Mouse (Mus musculus) E14TG2a.4 (cell line): ENCODE data around the gene Hnrnph3.

ENCODE experiments used
- CTCF ChIP-seq: conservative IDR thresholded peaks from 2 replicates; pipeline ENCODE4 v1.5.1; 2014; ENCODE audit warnings: low read length
- POU5F1 ChIP-seq: IDR thresholded peaks from 2 replicates; pipeline ENCODE4 v1.6.1; 2014; ENCODE audit warnings: low read length, borderline replicate concordance

GRCm38 (mm10) chr10:63023749-63024579, at the start of gene Hnrnph3, which contains the start of gene Pbld2:
- TF ChIP-seq CTCF (no peak), POU5F1 (no peak)
